Mouse (Mus musculus): ENCODE results near the gene Rgl3.

Gene Rgl3

GRCm38 (mm10) chr9:21947540-21948130 is 41.6 kb downstream of the Rgl3 start:
- peak; percentile 36 for DNase-seq

DNA sequence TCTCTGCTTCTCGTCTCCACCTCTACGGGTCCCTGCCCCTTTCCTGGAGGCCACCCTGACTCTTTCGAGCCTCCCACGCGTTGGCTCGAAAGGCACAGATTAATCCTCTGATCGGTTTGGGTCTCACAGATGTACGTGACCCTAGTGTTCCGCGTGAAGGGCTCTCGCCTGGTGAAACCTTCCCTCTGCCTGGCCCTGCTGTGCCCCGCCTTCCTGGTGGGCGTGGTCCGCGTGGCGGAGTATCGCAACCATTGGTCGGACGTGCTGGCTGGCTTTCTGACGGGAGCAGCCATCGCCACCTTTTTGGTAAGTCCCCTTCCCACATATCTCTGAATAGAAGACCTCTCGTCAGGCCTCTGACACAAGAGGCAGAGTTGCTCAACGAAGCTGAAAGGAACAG is 45.0 kb downstream of the Rgl3 start:
- DNase-seq = peak; percentile 46

DNA sequence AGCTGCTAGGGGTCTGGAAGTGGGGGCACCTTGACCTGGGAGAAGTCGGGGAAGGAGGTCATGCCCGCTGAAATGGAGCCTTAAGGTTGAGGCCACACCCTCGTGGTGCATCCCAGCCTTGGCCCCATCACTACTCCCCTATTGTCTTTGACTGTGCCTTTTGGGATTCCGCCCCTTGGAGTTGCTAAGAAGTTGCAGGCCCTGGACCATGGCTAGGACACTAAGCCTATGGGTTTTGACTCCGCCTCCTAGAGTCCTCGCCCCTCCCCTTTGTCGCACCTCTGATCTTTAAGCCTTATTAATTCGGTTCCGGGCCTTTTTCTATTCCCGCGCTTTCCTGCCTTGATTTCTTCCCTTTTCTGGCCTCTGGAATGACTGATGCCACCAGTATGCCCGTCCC is 45.6 kb downstream of the Rgl3 start:
- DNase-seq = no peak

- DNase-seq = no peak
Measured at GRCm38 (mm10) chr9:21943046-21943445, 46.2 kb downstream of the Rgl3 start.

GRCm38 (mm10) chr9:21938234-21938855 is 50.9 kb downstream of the Rgl3 start:
- DNase-seq = no peak

GRCm38 (mm10) chr9:21937711-21938175 is 51.5 kb downstream of the Rgl3 start:
- DNase-seq = no peak

GRCm38 (mm10) chr9:21936692-21937570 is 52.3 kb downstream of the Rgl3 start, which contains the start of gene Plppr2:
Gene Plppr2 (plus strand): TSS chr9:21937033.
- DNase-seq = peak; percentile 86

DNA sequence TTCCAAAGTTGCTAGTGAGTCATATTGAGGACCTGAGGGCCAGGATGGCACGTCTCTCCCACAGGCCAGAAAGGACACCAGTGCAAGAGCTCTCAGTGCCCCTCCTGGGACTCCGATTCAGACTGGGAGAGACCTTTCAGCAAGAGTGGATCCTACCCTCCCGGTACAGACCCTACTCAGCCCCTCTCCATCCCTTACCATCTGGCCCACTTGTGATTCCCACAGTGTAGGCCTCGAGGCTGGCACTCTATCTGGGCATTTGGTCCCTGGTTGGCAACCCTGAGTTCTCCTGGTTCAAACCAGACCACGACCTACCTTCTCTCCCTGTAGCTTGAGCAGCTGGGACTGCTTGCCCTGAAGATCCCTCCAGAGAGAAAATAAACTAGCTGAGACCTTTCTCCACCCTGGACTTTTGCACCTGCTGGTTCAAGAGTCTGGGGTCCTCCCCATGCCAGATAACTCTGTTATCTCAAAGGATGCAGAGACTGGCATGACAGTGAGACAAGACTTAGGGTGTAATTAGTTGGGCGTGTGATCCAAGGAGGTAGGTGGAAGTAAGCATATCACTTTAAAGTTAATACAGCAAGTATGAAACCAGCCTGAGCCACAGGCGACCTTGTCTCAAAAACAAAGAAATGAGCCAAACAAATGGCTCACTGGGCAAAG is 53.6 kb downstream of the Rgl3 start:
- DNase-seq = no peak

- DNase-seq = no peak
Measured at GRCm38 (mm10) chr9:21934021-21934420, 55.2 kb downstream of the Rgl3 start.

DNA sequence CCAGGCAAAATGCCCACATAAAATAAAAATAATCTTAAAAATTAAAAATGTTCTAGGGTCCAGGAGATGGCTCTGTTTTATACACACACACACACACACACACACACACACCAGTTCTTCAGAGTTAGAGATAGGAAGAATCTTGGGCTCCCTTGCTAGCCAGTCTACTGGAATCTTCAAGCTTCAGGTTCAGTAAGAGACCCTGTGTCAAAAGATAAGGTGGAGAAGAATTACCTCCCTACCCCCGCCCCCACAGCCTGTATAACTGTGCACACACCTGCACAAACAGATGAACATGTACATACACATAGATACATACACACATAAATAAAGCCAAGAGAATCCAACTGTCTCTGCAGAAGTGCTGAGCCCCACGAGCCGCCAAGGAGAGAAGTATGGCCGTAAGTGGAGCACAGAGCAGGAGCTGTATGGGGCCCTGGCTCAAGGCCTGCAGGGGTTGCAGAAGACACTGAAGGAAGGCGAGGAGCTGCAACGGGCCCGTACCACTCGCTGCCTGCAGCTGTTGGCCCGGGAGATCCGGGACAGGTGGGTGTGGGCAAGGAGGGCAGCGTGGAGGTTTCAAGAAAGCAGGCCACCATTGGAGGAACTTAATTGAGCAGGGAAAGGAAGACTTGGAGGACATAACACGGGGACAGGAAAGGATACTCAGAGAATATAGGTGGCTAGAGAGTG is 56.7 kb downstream of the Rgl3 start:
- no peak for DNase-seq

GRCm38 (mm10) chr9:21932006-21932405 is 57.2 kb downstream of the Rgl3 start:
- DNase-seq = no peak

- DNase-seq = no peak
Measured at GRCm38 (mm10) chr9:21929208-21929607, 60.0 kb downstream of the Rgl3 start.

DNA sequence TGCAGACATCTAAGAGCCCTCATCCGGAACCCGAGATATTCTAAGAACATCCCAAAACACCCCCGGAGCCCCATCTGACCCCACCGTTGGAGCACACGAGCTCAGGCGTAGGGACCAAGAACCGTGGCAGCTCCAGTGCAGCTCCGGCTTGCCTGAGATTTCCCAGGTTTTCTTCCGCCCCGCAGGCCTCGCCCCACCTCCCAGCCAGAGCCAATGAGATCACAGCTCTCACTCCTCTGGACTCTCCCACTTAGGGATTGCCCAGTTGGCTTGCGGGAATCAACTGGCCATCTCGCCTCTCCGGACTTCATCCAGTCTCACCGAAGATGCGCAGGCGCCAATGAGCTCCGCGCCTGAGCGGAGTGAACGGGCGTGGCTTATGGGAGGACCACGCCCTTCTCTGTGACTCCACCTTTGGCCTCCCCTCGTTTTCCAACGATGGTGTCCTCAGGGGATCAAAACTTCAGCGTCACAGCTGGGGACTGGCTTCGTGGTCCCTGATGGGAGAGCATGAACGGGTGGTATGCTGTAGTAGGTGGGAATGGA is 62.0 kb downstream of the Rgl3 start, which contains the start of the genes Ccdc159 and Tmem205:
Ccdc159 (plus strand) TSS at position 264 of the 546 bp plus-strand sequence.
Tmem205 (minus strand) TSS at position 349 of the 546 bp plus-strand sequence.
- peak; percentile 35 for DNase-seq

- DNase-seq = no peak
Measured at GRCm38 (mm10) chr9:21926784-21927183, 62.5 kb downstream of the Rgl3 start.

DNA sequence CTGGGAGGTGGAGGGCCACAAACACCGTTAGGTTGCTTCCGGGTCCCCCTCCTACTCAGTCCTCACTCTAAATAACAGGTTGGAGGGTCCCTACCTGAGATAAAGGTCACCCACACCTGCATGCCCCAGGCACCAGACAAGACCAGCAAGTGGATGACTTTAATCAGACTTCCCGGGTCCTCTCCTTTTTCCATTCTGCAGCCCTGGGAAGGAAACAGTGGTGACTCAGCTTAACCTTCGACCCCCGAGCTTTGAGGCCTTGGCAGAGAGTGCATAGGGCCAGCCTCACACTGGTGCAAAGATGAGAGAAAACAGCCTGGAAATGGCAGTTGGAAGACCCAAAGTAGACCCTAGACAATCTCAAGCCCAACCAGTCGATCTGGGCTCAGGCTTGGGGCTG is 63.1 kb downstream of the Rgl3 start:
- no peak for DNase-seq

DNA sequence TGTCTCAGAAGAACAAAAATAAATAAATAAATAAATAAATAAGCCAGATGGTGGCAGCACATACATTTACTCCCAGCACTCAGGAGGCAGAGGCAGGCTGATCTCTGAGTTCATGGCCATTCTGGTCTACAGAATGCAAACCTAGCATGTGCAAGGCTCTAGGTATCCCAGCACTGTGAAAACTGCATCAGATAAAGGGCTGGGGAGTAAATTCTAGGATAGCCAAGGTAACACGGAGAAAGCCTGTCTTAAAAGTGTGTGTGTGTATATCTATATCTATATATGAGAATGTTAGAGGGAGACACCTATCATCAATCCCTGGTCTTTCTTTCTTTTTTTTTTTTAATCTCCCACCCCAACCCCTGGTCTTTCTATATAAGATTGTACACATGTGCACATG is 63.7 kb downstream of the Rgl3 start:
- DNase-seq = no peak

DNA sequence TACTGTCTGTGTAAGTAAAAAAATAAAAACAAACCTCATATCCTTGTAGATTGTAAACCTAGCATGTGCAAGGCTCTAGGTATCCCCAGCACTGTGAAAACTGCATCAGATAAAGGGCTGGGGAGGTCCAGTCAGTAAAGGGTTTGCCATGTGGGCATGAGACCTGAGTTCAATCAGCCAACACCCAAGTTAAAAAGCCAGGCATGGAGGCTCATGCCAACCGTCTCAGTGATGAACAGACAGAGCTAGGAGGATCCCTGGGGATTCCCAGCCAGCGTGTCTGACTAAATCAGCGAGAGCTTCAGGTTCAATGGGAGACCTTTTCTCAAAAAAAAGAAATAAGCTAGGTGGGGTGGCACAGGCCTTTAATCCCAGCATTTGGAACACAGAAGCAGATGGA is 64.2 kb downstream of the Rgl3 start:
- no peak for DNase-seq

- DNase-seq = no peak
Measured at GRCm38 (mm10) chr9:21924099-21924493, 65.2 kb downstream of the Rgl3 start.

DNA sequence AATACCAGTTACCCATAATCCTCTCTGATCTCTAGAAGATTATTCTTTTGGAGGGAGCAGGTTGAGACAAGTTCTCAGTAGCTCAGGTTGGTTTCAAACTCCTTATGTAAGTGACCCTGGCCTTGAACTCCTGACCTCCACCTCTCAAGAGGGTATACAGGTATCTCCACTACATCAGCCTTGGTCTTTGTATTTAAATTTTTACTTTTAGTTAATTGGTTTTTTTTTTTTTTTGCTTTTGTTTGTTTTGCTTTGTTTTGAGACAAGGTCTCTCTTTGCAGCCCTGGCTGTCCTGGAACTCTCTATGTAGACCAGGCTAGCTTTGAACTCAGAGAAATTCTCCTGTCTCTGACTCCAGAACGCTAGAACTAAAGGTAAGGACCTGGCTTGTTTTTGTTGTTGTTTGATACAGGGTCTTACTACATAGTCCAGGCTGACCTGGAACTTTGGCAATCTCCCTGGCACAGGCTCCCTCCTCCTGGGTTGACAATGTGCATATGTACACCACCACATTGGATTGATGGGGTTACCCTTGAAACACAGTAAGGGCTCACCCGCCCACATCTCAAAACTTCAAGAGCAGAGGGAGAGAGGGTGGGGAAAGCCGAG is 65.7 kb downstream of the Rgl3 start:
- DNase-seq = no peak

GRCm38 (mm10) chr9:21923036-21923435 is 66.2 kb downstream of the Rgl3 start:
- no peak for DNase-seq
